Mouse (Mus musculus): ENCODE measurements around the gene Fgfr2.

The Fgfr2 gene

GRCm38 (mm10) chr7:133088411-133088810, 34.7 kb downstream of the Fgfr2 start:
- DNase-seq (ENCODE audit: low read depth, low spot score), result no peak

GRCm38 (mm10) chr7:133085408-133085807, 37.7 kb downstream of the Fgfr2 start:
- no peak for DNase-seq (ENCODE audit: low read depth, low spot score)

GRCm38 (mm10) chr7:133083936-133084614, 39.1 kb downstream of the Fgfr2 start:
- no peak for DNase-seq (ENCODE audit: low read depth, low spot score)

- peak; percentile 63 for DNase-seq (ENCODE audit: low read depth, low spot score)
Observed at GRCm38 (mm10) chr7:133078929-133079328, 44.2 kb downstream of the Fgfr2 start.

- no peak for DNase-seq (ENCODE audit: low read depth, low spot score)
Observed at GRCm38 (mm10) chr7:133074462-133075133, 48.6 kb downstream of the Fgfr2 start.

GRCm38 (mm10) chr7:133073147-133073651, 50.0 kb downstream of the Fgfr2 start:
- no peak for DNase-seq (ENCODE audit: low read depth, low spot score)

- DNase-seq (ENCODE audit: low read depth, low spot score), result no peak
Observed at GRCm38 (mm10) chr7:133072535-133072934, 50.6 kb downstream of the Fgfr2 start.

- DNase-seq (ENCODE audit: low read depth, low spot score), result no peak
Observed at GRCm38 (mm10) chr7:133067321-133067841, 55.8 kb downstream of the Fgfr2 start.

GRCm38 (mm10) chr7:133066776-133067175, 56.4 kb downstream of the Fgfr2 start:
- DNase-seq (ENCODE audit: low read depth, low spot score), result no peak

GRCm38 (mm10) chr7:133062055-133062454, 61.1 kb downstream of the Fgfr2 start:
- DNase-seq (ENCODE audit: low read depth, low spot score), result no peak

GRCm38 (mm10) chr7:133060170-133060569, 63.0 kb downstream of the Fgfr2 start:
- no peak for DNase-seq (ENCODE audit: low read depth, low spot score)

GRCm38 (mm10) chr7:133059517-133060104, 63.5 kb downstream of the Fgfr2 start:
- no peak for DNase-seq (ENCODE audit: low read depth, low spot score)

- no peak for DNase-seq (ENCODE audit: low read depth, low spot score)
Observed at GRCm38 (mm10) chr7:133059150-133059509, 64.0 kb downstream of the Fgfr2 start.

GRCm38 (mm10) chr7:133058496-133059149, 64.5 kb downstream of the Fgfr2 start:
- no peak for DNase-seq (ENCODE audit: low read depth, low spot score)

- no peak for DNase-seq (ENCODE audit: low read depth, low spot score)
Observed at GRCm38 (mm10) chr7:133056924-133057323, 66.2 kb downstream of the Fgfr2 start.

- DNase-seq (ENCODE audit: low read depth, low spot score), result no peak
Observed at GRCm38 (mm10) chr7:133054486-133054885, 68.7 kb downstream of the Fgfr2 start.

- DNase-seq (ENCODE audit: low read depth, low spot score), result no peak
Observed at GRCm38 (mm10) chr7:133053757-133054156, 69.4 kb downstream of the Fgfr2 start.

GRCm38 (mm10) chr7:133052819-133053218, 70.3 kb downstream of the Fgfr2 start:
- DNase-seq (ENCODE audit: low read depth, low spot score), result no peak

GRCm38 (mm10) chr7:133050681-133051080, 72.5 kb downstream of the Fgfr2 start:
- DNase-seq (ENCODE audit: low read depth, low spot score), result peak; percentile 37

GRCm38 (mm10) chr7:133048085-133048630, 75.0 kb downstream of the Fgfr2 start:
- no peak for DNase-seq (ENCODE audit: low read depth, low spot score)

GRCm38 (mm10) chr7:133047287-133047686, 75.9 kb downstream of the Fgfr2 start:
- DNase-seq (ENCODE audit: low read depth, low spot score), result no peak

- DNase-seq (ENCODE audit: low read depth, low spot score), result no peak
Observed at GRCm38 (mm10) chr7:133044721-133045120, 78.4 kb downstream of the Fgfr2 start.

Data from ES-CJ7 (cell line).